Mouse (Mus musculus) megakaryocyte, embryonic 14.5 days (primary cell): Measurements from ENCODE around the gene Fsd2.

Experiments used
- FLI1 ChIP-seq: IDR thresholded peaks from 2 replicates; pipeline ENCODE4 v1.6.1; 2012; ENCODE audit warnings: low read length, inconsistent platforms, mixed read lengths
- GATA1 ChIP-seq: IDR thresholded peaks from 3 replicates; pipeline ENCODE4 v1.6.1; 2012; ENCODE audit warnings: mixed read lengths, low read length, inconsistent platforms, borderline replicate concordance

GRCm38 (mm10) chr7:81592686-81593085, 25.9 kb upstream of the Fsd2 start:
- TF ChIP-seq GATA1 (no peak), FLI1 (no peak)
